Mouse (Mus musculus) kidney, adult 9 months (tissue): ENCODE data around the gene Mroh8.

Experiments used
- DNase-seq: peaks from one replicate; pipeline ENCODE4 v3.0.0; 2022

The Mroh8 gene

DNA sequence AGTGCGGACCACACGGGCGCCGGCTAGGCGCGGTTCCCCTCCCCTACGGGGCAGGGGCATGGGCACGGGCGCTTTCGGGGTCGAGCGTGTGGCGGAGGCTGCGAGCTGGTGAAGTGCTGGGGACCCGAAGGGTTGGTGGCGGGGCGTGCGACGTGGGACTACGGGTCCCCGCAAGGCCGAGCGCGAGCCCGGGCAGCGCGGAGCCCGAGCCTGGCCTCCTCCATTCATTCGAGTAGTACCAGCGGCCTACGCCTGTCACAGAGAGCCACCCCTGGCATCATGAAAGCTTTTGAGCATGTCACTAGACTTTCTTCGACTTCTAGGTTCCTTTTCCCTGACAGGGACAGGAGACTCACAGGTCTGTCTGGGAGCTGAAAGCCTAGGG lies at the start of gene Mroh8:
Gene Mroh8 (minus strand): TSS at position 134 of the 385 bp plus-strand sequence.
- DNase-seq: no peak

DNA sequence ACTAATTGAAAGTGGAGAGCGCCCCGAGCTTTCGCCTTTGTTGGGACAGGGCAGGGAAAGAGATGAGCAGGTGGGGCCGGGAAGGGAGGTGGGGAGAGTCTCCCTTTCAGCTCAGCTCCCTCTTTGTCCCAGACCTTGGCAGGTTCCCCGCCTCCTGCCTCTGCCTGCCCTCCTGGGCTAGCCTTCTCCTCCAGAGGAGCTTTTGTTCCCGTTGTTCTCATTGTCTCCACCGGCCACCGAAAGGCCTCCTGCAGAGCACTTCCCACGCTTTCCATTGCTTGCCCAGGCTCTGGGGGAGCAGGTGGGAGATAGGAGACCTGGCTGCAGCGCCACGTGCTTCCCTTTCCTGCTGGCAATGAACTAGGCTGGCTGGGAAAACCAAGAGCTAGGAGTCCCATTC lies 49.2 kb upstream of the Mroh8 start:
- no peak for DNase-seq

DNA sequence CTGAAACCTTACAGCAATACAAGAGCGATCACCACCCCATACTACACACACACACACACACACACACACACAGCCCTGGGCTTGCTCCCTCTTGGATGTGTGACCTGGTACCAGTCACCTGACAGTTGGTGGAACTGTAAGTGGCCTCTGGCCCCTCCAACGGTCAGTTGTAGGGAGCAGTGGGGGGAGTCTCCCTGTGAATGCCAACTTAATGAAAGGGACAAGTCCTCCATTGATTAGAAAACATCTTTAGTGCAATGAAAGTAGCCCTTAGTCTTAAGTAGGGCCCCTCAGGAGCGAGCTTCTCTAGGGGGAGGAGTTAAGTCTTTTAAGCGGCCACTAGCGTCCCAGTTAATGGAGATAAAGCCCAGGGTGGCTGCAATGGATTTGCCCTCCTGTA lies 48.8 kb upstream of the Mroh8 start:
- DNase-seq: no peak

DNA sequence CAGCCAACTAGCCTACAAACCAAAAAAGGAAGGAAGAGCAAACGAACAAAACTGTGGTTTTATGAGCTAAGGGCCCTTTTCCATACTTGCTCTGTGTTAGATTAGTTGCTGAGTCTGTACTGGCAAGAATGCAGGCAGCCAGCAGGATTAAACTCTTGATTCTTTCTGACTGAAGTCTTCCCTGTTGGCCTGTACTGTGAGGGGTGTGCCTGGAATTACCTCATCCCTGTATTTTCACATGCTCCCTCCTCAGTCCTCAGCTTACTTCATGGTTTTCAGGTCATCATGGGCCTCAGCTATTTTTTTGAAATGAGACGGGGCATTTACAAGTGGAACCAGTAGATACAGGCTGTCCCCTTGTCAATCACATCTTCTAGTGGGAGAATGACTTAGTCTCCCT lies 45.9 kb upstream of the Mroh8 start:
- no peak for DNase-seq

DNA sequence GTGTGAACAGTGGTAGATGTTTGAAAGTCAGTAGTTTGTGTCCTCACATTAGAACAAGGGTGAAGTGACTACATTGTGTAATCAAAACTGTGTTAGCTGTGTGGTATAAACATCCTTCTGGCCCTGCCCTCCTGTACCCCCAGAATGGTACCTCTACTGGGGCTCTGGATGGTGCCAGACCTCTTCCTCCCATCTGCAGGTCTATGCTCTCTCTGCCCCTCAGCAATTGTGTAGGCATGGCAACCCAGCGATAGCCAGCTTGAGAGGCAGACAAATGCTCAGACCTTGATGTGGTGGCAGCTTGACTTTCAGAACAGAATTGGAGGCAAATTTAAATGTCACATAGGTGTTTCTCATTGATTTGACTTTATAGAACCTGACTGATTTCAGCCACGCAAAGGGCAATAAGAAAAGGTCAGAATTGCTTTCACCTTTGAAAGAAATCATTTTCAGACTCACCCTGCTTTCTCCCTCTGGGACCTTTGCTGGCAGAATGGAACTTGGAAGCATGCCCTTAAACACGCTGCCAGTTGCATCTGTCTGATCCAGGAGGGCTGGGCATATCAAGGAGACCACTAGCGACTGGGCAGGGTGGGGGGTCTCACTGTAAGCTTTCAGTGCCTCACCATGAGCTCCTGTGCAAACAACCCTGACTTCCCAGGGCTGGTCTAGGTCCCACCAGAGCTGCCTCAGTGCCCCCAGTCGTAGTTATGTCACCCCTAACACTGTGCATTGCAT lies 42.8 kb upstream of the Mroh8 start:
- no peak for DNase-seq

DNA sequence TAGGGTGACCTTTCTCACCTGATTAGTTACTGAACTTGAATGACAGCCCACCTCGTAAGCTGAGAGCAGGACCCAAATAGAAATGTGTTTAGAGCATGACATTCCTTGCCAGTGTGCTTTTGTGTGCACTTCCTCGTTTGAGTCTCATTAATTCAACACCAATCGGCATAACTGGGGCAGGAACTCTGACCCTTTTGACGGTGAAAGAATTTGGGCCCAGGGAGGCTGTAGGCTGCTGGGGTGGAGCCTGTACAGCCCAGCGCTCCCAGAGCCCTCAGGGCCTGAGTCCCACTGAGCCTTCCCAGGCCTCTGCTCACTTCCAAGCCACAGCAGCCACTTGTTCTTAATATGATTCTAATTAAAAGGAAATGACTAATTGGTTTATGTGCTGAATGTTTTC lies 41.5 kb upstream of the Mroh8 start:
- DNase-seq: peak; percentile 31

DNA sequence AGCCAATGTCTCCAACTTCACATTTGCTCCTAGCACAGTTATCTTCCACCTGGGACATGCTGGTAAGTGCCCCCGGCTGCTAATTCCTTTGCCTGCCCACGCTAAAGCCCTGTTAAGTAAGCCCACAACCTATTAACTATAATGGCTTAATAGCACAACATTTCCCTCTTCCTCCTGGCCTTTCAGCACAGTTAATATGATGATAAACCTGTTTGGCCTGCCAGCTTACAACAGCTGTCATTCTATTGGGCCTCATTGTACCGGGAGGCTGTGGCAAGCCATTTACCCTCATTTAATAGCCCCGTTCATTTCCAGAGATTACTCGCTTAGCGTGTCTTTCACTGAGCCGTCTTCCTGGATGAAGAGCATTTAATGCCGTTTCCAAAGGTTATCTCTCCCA lies 40.8 kb upstream of the Mroh8 start:
- no peak for DNase-seq

DNA sequence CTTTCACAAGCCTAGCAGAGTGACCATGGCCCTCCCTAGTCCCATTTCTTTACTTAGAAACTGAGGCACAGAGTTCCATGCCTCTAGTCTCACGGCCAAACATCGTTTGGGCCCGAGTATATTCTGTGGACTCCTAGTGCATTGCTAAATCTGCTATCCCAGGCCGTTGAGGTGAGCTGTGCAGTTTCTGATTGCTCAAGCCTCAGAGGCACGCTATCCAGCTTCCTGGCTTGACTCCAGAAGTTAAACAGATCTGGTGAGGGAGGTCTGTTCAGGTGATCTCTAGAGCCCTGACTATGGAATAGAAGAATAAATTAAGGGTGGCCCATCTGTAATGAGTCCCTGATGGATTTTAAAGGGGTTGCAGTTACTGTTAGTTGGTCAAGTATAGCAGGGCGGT lies 37.9 kb upstream of the Mroh8 start:
- no peak for DNase-seq

DNA sequence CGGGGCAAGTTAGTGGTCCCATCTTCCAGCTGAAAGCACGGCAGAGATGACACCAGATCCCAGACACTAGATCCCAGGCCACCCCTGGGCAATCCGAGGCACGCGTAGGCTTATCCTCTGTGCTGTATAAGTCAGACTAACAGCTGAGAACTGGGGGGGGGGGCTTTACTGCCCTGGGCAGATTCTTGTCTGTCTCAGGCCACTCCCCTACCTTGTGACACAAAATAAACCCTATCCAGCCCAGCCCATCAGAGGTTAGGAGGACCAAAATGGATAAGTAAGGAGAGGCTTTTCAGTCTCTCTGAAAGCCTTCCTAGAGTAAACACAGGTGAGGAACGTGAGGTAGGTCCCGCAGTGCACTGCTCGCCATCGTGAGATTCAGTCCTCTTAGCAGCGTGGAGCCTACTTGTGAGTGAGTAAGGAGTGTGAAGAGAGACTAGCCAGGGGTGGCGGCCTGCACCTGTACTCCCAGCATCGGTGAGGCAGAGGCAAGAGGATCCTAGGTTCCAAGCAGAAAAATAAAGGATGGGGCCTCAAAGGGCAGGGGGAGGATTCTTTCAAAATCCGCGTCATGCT lies 37.1 kb upstream of the Mroh8 start:
- DNase-seq: no peak

DNA sequence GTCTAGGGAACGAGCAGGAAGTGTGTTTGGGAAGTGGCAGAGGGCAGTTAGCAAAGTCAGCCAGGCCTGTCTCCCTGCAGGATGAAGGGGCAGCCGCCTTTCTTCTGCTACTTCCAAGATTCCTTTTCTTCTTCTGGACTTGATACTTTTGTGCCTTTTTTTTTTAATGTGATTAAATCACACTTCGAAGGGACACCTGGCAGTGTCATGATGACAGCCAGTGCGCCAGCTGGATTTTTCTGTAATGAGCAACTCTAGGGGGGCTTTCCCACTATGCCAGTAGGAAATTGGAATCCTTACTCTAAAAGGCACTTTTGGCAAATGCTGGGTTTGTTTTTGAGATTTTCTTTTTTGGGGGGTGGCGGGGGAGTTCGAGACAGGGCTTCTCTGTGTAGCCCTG lies 36.1 kb upstream of the Mroh8 start:
- DNase-seq: no peak

DNA sequence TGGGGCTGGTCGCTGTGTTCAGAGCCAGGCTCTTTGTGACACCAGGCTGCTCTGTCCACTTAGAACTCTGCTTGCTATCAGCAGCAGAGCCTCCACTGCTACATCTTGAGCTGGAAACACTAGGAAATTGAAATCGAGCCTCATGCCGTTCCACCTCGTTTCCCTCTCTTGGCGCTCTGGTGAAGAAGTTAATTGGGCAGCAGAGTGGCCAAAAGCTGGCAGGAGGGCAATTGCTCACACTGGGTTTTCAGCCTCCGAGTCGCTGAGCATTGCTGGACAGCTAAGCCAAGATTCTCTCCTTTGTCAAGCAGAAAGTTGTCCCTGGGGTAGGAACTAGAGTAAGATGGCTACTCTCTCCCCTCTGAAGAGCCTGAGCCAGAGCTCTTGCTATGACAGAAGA lies 35.0 kb upstream of the Mroh8 start:
- peak; percentile 22 for DNase-seq

DNA sequence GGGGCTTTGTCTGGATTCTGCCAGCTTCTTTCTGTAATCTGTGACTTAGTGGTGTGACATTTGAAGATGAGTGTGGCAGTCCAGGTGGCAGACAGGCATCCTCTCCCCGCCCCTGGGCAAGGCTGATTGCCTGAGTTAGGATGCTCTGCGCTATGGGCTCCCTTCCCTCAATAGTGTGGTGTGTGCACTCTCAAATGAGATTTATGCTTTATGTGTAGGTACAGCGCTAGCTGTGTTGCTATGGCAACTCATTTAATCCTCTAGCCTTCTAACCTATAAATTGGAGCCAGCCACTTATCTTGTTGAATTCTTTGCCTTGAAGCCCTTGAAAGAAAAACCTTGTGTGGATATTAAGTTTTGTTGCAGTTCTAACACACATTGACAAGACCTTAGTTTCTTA lies 34.4 kb upstream of the Mroh8 start:
- no peak for DNase-seq

DNA sequence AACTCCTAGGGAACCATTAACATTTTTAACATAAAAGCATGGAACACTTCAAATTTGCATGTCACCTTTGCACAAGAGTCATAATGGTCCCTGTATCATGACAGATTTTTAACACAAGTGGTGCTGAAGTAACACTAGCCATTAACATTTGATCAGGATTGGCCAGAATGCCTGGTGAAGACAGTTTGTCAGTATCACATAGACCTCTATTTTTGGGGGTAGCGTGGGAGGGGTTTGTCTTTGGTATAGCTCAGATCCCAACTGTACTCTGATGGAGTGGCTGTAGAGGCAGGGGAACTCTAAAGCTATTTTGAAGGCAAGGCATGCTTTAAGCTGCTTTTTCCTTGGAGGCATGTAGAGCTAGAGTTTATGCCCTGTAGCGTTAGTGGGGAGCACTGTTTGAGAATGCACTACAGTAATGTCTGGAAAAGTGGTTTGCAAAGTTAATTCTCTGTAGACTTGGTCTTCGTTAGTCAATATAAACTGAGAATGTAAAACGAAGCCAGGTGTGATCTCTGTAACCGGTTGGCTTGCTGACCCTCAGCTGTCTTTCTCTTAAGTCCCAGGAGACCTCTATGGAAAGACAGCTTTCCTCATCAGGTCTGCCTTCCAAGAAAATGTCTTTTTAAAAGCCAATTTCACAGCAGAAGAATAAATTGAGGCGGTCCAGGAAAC lies 31.8 kb upstream of the Mroh8 start:
- DNase-seq: no peak

DNA sequence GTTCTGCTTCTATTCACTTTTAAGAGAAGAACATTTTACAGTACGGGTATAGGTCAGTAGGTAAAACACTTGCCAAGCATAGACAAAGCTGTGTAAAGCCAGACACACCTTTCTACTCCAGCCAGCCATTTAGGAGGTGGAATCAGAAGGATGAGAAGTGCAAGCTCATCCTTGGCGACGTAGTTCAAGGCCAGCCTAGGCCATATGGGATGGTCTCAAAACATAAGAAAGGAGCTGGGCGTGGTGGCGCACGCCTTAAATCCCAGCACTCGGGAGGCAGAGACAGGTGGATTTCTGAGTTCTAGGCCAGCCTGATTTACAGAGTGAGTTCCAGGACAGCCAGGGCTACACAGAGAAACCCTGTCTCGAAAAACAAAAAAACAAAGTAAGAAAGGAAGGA lies 30.3 kb upstream of the Mroh8 start:
- DNase-seq: no peak

DNA sequence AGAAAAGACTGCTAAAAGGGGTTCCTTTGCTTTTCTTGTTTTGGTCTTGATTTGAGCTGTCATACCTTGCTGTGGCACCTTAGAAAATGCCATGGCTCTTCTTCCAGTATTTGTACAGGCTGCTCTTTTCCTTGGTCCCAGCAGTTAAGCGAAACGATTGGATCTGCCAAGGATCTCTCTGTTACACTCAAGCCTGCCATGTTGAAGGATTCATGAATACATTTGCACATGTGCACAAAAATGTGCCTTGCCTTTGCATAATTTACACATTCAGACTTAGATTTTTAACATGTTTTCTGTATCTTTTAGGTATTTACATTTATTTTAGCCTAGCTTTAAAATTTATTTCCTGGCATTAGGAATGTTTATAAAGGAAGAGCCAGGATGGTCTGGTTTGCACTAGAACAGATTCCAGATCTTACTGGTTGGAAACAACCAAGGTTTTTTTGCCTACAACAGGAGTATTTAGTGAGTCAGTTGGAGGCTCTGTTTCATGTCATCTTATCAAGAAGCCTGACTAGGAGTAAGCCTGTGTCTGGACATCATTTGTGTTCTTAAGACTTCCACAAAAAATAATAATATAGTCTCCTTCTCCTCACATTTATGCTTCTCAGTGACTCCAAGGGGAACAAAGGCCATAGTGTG lies 29.0 kb upstream of the Mroh8 start:
- DNase-seq: no peak

DNA sequence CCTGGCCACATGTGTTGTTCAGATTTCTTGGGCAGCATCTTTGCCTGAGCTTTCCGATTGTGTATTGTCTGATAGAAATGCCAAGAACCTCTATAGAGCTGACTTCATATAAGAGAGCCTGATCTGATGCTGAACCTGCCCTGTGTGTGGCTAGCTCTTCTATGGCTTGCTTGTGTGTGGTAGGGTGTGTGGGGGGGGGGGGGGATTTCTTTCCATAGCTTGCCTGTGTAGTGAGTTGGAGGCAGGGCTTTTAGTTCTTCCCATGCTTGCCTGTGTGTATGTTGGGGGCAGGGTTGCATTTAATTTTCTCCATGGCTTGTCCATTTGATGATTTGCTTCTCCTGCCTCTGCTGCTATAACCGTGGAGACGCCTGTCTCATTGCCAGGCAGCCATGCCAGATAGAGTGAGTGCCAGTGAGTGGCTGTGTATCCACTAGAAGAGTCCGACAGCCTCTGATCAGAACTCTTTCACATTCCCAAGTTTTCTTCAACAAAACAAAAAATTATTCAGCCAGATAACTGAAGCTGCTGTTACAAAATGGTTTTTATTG lies 28.4 kb upstream of the Mroh8 start:
- no peak for DNase-seq

DNA sequence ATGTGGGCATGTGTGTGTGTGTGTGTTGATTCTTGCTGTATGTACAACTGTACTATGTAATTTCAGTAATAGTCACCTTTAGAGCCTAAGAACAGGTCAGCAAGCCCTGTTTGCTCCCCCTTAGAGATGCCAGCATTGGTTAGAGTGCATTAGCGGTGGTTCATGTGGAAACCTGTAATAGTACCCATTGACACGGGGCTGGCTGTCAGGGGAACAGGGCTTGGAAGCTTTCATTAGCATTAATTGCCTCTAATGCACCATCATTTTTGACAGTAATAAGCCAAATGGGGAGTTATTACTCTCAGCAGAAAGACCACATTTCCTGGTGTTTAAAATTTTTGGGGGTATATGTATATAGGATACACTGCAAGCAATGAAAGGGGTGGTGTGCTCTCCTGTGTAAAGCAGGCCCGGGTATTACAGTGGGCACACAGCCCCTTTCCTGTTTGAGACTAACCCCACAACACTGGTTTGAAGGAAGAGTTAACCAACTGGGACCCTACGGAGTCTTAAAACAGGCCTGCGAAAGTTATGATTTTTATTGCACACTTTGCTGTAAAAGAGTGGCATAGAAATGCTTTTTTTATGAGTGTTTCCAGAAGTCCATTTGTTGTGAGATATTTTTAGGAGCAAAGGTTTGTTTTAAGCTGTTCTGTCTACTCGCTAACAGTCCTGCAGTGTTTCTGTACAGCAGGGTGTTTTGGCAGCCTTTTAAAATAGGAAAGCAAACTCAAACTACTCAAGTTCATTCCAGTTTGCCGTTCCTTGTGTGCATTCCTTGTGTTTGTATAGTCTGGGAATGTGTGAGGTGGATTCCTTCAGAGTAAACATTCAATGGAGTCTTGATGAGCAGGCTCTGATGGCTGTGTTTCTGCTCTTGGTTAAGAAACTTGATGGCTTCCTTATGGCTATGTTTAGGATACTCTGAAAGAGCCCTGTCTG lies 27.0 kb upstream of the Mroh8 start:
- no peak for DNase-seq

DNA sequence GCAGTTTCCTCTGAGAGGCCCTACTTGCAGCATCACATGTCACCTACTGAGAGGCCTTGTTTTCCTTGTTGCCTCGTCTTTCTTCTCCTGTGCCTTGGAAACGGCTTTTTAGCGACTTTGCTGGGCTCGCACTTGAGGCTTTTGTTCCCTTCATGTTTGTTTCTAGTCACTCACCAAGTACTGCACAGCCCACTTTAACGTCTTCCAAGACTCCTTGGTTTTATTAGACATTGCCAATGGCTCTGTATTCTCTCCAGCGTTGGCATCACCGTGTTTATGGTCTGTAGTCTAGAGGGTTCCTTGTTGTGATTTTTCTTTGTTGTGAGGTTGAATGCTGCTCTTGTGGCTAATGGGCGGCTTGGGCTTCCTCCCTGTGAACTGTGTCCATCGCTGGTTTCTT lies 23.7 kb upstream of the Mroh8 start:
- DNase-seq: no peak

DNA sequence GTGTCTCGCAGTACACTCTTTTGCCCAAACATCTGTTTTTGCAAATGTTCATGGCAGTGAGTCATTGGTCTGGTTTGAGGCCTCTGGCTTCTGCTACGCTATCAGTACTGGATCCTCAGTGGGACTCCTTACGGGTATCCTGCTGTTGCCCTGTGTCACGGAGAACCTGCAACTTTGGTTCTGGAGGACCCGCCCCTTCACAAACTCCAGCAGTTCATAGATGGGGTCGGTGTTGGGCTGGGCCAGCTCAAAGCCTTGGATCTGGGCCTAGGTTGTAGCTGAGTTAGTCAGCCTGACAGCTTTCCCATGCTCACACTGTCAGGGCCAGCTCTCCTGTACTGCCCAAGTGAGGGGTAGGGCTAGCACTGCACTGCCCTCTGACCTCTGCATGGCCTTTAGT lies 20.7 kb upstream of the Mroh8 start:
- no peak for DNase-seq

DNA sequence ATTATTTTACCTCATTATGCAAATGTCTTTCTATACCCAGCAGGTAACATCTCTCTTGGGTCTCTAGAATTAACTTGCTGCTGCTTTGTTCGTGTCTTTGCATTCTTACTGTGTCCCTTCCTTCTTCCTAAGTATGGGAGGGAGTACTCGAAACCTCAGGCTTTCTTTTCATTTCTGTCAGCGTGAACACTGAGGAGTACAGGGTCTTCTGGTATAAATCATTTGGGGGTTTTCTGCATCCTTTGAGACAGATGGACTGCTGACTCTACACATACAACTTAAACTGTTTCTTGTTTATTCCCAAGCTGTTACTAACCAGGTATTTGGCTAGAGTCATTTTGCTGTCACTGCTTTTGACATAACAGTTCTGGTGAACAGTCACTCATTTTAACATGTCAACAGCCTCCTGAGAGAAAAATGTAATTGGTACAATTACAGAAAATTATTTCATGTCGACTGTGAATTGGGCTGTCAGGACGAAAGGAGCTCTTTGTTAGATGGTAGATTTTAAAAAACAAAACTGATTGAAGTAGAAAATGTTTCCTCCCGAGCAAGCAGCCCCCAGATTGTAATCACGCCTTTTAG lies 16.8 kb upstream of the Mroh8 start:
- DNase-seq: no peak

DNA sequence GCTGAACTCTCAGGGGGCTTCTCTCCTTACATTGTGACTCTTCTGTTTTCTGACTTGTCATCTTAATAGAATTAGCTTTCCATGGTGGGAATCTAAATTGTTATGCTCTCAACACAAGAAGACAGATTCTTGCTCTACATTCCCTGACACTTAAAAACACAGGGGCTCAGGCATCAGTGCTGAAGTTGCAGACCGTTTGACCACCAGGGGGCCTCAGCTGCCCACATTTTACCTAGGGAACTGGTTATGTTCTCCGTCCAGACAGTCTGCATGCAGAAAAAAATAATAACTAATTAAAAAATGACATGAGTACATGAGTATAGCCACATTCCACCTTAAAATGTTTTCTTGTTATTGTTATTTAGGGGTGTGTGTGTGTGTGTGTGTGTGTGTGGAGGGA lies 12.7 kb upstream of the Mroh8 start:
- DNase-seq: peak; percentile 74

DNA sequence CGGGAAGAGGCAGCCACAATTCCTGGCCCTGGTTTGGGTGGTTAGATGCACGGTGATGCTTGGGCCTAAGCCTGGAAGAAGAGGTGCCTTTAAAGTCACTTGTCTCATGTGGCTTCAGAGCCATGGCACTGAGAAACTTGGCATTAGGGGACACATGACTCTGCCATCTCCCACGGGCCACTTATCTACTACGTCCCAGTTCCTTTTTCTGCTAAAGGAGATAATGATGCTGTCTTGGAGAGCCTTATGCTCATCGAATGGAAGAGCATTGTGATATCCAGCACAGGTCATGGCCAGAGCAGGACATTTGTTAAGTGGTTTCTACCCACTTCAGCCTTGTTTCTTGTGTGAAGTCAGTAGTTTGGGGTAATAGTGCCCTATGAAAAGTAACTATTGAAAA lies 9.6 kb upstream of the Mroh8 start:
- DNase-seq: no peak
